Mouse (Mus musculus): Measurements from ENCODE around the gene Atxn7.
"Not testable (repeated sequence)": the region's sequence is repeated elsewhere in the genome, so short reads cannot be mapped to it uniquely, and the experiment has no call there.

The Atxn7 gene

GRCm38 (mm10) chr14:13988397-13988796 lies 27.2 kb downstream of the Atxn7 start:
- DNase-seq = no peak

- DNase-seq = no peak
These were observed 29.5 kb downstream of the Atxn7 start for GRCm38 (mm10) chr14:13990741-13991140.

GRCm38 (mm10) chr14:13995206-13996097 lies 34.2 kb downstream of the Atxn7 start:
- DNase-seq = no peak

- no peak for DNase-seq
These were observed 41.5 kb downstream of the Atxn7 start for GRCm38 (mm10) chr14:14002771-14003170.

- no peak for DNase-seq
These were observed 48.5 kb downstream of the Atxn7 start for GRCm38 (mm10) chr14:14009712-14010111.

- peak; percentile 78 to 84 for DNase-seq
These were observed 51.4 kb downstream of the Atxn7 start for GRCm38 (mm10) chr14:14012383-14013251.

GRCm38 (mm10) chr14:14013252-14013711 lies 52.0 kb downstream of the Atxn7 start:
- peak in 1 of 2 experiments; percentile 54 for DNase-seq

GRCm38 (mm10) chr14:14014636-14015375 lies 53.6 kb downstream of the Atxn7 start:
- no peak for DNase-seq

DNA sequence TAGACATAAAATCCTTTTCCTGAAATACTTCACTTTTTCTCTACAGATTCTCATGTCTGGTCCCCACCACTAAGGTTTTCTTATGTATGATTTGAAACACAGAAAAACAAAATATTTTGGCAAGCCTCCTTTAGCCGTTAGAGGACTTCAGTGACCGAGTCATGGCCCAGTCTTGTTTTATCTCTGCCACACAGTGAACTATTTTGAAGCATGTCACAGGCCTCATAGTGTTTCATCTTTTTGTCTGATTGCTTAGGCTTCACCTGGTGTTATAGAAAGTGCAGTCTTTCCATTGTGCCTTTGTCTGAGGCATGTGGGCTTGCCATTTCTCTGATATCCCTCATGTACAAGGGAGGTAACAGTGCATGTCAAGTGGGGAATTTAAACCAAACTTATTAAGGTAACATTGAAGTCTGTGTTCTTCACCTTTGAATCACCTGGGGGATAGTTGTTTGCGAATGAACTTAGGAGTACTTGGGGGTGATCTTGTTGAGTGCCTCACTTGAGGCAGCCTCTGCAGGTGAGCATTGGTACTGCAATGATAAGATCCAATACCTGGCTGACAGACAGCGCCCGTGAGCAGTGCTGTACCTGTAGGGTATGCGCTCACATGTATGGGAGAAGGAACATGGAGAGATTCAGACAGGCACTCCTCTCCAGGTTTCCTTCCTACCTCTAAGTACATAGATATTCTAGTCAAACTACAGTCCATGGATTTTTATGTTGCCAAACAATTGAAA lies 58.1 kb downstream of the Atxn7 start:
- DNase-seq = peak; percentile 42 to 57

DNA sequence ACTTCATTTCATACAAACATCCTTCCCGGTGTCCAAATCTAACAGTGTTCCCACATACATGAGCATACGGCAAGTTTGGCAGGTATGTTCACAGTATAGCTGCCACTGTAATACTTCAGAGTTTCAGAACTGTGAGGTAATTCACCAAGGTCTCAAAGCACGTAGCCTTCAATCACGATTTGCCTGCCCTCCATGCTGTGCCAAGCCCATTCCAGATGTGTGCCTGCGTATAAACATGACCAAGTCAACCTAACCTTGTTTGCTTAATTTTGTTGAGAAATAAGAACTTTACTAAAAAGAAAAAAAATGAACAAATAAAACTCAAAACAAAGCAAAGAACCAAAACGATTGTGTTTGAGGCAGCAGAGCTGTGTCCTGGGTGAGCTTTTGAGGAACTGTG lies 60.0 kb downstream of the Atxn7 start:
- no peak for DNase-seq

GRCm38 (mm10) chr14:14025870-14026269 lies 64.6 kb downstream of the Atxn7 start:
- no peak for DNase-seq

DNA sequence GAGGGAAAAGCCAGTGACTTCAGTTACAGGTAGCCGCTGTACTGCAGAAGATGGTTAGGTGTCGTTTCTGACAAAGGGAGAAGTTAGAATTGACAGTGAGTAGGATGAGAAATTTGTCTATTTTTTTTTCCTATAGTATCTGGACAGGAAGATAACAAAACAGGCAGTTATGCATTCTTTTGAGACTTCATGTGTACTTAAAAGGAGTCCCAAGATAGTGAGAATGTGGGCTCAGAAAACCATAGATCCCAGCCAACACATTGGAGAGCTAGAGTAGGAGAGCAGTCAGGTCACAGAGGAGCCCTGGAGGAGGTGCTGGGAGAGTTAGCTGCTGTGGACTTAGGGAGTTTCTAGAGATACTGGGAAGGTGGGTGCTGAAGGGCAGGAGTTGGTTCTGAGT lies 69.4 kb downstream of the Atxn7 start:
- no peak for DNase-seq

DNA sequence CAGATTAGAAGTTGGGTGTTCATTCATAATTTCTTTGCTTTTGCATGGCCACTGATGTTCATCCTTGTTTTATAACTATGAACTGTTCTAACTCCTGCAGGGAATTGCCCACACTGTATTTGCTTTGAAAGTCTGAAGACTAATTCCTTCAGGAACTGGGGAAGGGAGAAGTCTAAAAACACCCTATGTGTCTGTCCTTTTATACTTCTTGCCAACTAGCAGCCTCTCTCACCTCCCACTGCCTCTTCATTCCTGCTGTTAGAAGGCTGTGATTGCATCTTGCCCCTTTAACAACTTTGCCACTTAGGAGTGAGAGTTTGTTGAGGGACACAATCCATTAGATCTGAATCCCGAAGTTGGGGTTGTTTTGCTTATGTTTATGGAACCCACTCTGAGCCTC lies 71.6 kb downstream of the Atxn7 start:
- no peak for DNase-seq

- DNase-seq = no peak
These were observed 75.1 kb downstream of the Atxn7 start for GRCm38 (mm10) chr14:14036352-14036751.

DNA sequence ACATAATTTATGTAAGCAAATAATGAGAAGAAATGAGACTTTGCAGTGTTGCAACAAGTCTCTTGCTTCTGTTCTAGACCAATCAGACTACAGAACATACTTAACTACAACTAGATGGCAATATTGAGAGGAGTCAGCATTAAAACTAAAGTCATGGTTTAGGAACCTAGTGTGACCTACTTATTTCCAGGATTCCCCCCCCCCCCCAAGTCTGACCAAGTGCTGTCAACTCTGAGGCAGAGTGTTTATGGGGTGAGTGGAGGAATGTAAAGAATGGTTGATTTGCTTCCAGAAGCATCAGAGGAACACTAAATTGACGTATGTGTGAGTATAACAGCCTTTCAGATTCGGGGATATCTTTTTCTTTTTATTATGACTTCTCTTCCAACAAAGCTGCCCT lies 77.0 kb downstream of the Atxn7 start:
- DNase-seq = no peak

GRCm38 (mm10) chr14:14042336-14042735 lies 81.1 kb downstream of the Atxn7 start:
- DNase-seq = no peak

- DNase-seq = peak; percentile 31 to 46
These were observed 93.1 kb downstream of the Atxn7 start for GRCm38 (mm10) chr14:14054386-14054785.

- DNase-seq = not testable (repeated sequence)
These were observed 98.4 kb downstream of the Atxn7 start for GRCm38 (mm10) chr14:14059606-14060005.

DNA sequence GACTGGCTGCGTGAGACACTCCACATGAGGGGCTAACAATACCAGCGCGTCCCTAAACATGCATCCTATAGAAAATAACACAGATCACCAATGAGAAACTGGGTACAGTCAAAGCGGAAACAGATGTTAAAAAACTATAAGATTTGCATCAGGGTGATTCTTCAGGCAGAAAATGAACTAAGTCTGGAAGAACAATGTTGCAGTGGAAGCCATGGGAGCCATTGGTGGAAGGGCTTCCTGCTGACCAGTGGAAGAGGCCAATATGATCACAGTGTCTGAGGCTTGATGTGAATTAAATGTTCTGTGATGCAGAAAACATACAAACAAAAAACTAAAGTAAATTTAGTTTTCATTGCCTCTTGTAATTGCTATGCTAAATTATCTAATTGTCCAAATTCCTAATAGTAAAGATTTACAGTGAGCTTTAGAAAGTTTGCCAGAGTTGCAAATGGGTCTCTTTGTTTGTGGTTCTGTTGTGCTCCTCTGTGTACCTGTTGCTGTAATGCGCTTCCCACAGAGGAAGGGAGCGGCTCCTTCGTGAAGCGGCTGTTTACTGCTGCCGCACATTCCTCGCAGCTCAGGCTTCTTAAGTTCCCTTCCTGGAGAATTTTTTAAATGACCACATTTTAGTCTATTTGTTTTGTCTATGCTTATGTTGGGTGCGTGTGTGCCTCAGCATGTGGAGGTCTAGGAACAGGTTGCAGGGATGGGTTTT lies 101.4 kb downstream of the Atxn7 start:
- DNase-seq = no peak

DNA sequence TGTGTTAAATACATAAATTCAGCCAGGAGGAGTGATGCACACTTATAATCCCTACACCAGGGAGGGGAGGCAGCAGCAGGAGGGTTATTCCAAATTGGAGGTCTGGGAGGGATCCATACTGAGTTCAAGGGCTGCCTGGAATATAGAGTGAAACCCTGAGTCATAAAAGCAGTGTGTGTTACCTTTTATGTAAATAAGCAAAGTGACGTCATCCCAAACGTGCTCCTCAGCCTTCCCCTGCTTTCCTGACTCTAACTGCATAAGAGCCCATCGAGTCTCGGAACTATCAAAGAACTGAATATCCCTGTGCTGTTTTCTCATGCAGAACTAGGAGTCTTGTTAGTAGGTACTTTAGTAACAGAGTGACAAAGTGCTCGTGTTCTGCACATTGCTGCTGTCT lies 102.1 kb downstream of the Atxn7 start:
- DNase-seq = no peak

DNA sequence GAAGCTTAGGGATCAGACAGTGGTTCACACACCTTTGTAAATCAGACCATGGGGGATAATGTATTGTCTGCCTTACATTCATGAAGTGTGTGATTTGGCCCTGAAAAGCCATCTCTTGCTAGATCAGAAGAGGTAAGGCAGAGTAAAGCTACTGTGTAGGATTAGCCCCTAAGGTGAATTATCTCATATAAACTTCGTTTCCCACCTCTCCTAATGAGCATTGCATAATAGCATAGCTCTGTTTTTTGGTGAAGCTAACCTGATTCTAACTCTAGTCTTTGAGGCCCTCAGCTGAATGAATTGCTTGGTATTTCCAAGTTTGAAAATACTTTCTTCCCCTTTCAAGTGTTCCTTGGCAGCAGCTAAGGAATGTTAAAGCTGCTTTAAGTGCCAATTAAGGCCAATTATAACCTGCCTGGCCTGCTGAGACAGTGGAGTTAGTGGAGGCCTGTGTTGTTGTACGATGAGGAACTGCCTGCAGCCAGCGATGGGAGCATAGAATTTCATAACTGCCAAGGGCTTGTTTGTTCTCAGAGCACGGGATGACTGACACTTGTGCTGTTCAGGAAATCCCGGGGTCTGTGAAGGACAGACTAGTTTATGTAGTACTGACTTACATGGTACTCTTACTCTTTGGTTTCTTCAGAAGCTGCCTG lies 103.4 kb downstream of the Atxn7 start:
- no peak for DNase-seq

Data from cerebellum, postnatal 14 days (tissue).